Mouse (Mus musculus) E14TG2a.4 (cell line): ENCODE data around the gene Pla2g4f.

Experiments
- H3K27me3 ChIP-seq: 2 replicates; pipeline ENCODE4 v1.6.1; 2014; ENCODE audit warnings: low read length, control low read depth; ENCODE audit not compliant: insufficient read depth
- H3K36me3 ChIP-seq: 2 replicates; pipeline ENCODE4 v1.6.1; 2014; ENCODE audit warnings: low read length, control low read depth; ENCODE audit not compliant: insufficient read depth
- H3K4me1 ChIP-seq: replicated peaks from 2 replicates; pipeline ENCODE4 v1.6.1; 2014; ENCODE audit warnings: low read depth, low read length, control low read depth
- H3K4me3 ChIP-seq: replicated peaks from 2 replicates; pipeline ENCODE4 v1.5.1; 2014; ENCODE audit warnings: mild to moderate bottlenecking, low read length
- H3K9me3 ChIP-seq: 2 replicates; pipeline ENCODE4 v1.6.1; 2014; ENCODE audit warnings: low read length, control low read depth
- CTCF ChIP-seq: conservative IDR thresholded peaks from 2 replicates; pipeline ENCODE4 v1.5.1; 2014; ENCODE audit warnings: low read length
- NANOG ChIP-seq: IDR thresholded peaks from 2 replicates; pipeline ENCODE4 v1.6.1; 2014; ENCODE audit warnings: borderline replicate concordance, low read length, mixed read lengths
- POU5F1 ChIP-seq: IDR thresholded peaks from 2 replicates; pipeline ENCODE4 v1.6.1; 2014; ENCODE audit warnings: low read length, borderline replicate concordance

Pla2g4f gene

GRCm38 (mm10) chr2:120265523-120265922 is 48.4 kb downstream of the Pla2g4f start:
- Histone ChIP-seq H3K9me3 (no peaks in the 10 kb centered on the region), H3K4me1 (peaks cover 36% of the 10 kb centered on the region), H3K4me3 (no peak overlapping the region), H3K27me3 (peaks cover 27% of the 10 kb centered on the region), H3K36me3 (no peaks in the 10 kb centered on the region)
- no peak for TF ChIP-seq NANOG
- no peak for TF ChIP-seq POU5F1
- peak; percentile 35 for TF ChIP-seq CTCF

GRCm38 (mm10) chr2:120264858-120265257 is 49.1 kb downstream of the Pla2g4f start:
- TF ChIP-seq CTCF (no peak), POU5F1 (no peak)
- peaks cover 43% of the 10 kb centered on the region for H3K4me1 ChIP-seq
- H3K27me3 ChIP-seq, result peaks cover 21% of the 10 kb centered on the region
- H3K36me3 ChIP-seq, result no peaks in the 10 kb centered on the region
- H3K9me3 ChIP-seq, result no peaks in the 10 kb centered on the region
- no peak overlapping the region for H3K4me3 ChIP-seq

- TF ChIP-seq NANOG (no peak), POU5F1 (no peak), CTCF (no peak)
Measured at GRCm38 (mm10) chr2:120262876-120263275, 51.1 kb downstream of the Pla2g4f start.

GRCm38 (mm10) chr2:120261346-120261745 is 52.6 kb downstream of the Pla2g4f start:
- peaks cover 6% of the 10 kb centered on the region for H3K9me3 ChIP-seq
- TF ChIP-seq POU5F1 (no peak), NANOG (no peak), CTCF (no peak)

More at GRCm38 (mm10) chr2:120262876-120263275, 51.1 kb downstream of the Pla2g4f start:
- Histone ChIP-seq H3K4me1 (peaks cover 27% of the 10 kb centered on the region), H3K4me3 (no peak overlapping the region), H3K9me3 (no peaks in the 10 kb centered on the region), H3K27me3 (peaks cover 12% of the 10 kb centered on the region), H3K36me3 (no peaks in the 10 kb centered on the region)

GRCm38 (mm10) chr2:120256259-120256658 is 57.7 kb downstream of the Pla2g4f start:
- TF ChIP-seq NANOG (no peak), POU5F1 (no peak), CTCF (no peak)
- Histone ChIP-seq H3K4me1 (peaks cover 22% of the 10 kb centered on the region), H3K36me3 (no peaks in the 10 kb centered on the region), H3K9me3 (peaks cover 11% of the 10 kb centered on the region), H3K27me3 (no peaks in the 10 kb centered on the region), H3K4me3 (no peak overlapping the region)

More at GRCm38 (mm10) chr2:120261346-120261745, 52.6 kb downstream of the Pla2g4f start:
- Histone ChIP-seq H3K4me3 (no peak overlapping the region), H3K27me3 (peaks cover 3% of the 10 kb centered on the region; the same call in 1 of the 2 replicates), H3K4me1 (peaks cover 26% of the 10 kb centered on the region), H3K36me3 (no peaks in the 10 kb centered on the region)

- TF ChIP-seq POU5F1 (no peak), CTCF (no peak), NANOG (no peak)
- no peak overlapping the region for H3K4me3 ChIP-seq
- H3K36me3 ChIP-seq, result no peaks in the 10 kb centered on the region
- H3K4me1 ChIP-seq, result peaks cover 6% of the 10 kb centered on the region; the same call in 1 of the 2 replicates
- H3K9me3 ChIP-seq, result peaks cover 11% of the 10 kb centered on the region
- peaks cover 8% of the 10 kb centered on the region for H3K27me3 ChIP-seq
Measured at GRCm38 (mm10) chr2:120252644-120253043, 61.3 kb downstream of the Pla2g4f start.
